Mouse (Mus musculus): ENCODE results near the gene Prnd.

GRCm38 (mm10) chr2:131950598-131951095 is at the start of gene Prnd:
- TF ChIP-seq ZNF384 (IDR thresholded peaks at IDR 0.05; ENCODE audit: low read depth, low read length) (no peak), HCFC1 (IDR thresholded peaks at IDR 0.05; ENCODE audit: borderline replicate concordance, insufficient read depth, low read length) (no peak), ZC3H11A (IDR thresholded peaks at IDR 0.05; ENCODE audit: borderline replicate concordance, low read depth, low read length) (no peak), CHD2 (IDR thresholded peaks at IDR 0.05; ENCODE audit: low read depth, low read length) (no peak), MAFK (IDR thresholded peaks at IDR 0.05; ENCODE audit: insufficient read depth, low read depth, low read length) (no peak)
